Mouse (Mus musculus): Measurements from ENCODE around the gene Mknk1.

- TF ChIP-seq CTCF (IDR thresholded peaks at IDR 0.05; ENCODE audit: low read depth, low read length) = no peak
- no peak for TF ChIP-seq POLR2A (IDR thresholded peaks at IDR 0.05; ENCODE audit: borderline replicate concordance, low read depth, low read length)
Measured at GRCm38 (mm10) chr4:115881183-115881582, 42.2 kb downstream of the Mknk1 start.
